Mouse (Mus musculus) stomach, embryonic 15.5 days (tissue): ENCODE data around the gene Ccdc36. TPM values are rescaled to one million over a fixed set of nuclear protein-coding genes. Genes with fewer than 3 reads are reported as not detected.

Source experiments
- ATAC-seq: fragments of 200-750 bp; cut with Nextera tagmentation; 2 replicates; pipeline ENCODE4 v1.8.0; 2017; ENCODE audit warnings: low read depth, moderate number of reproducible peaks, moderate TSS enrichment; ENCODE audit not compliant: insufficient read depth, low FRiP score
- H3K27ac ChIP-seq: fragments of 300-500 bp; sonication (generic); 2 replicates; pipeline ENCODE4 v1.5.1; 2015; ENCODE audit warnings: mild to moderate bottlenecking, inconsistent platforms
- H3K27me3 ChIP-seq: fragments of 300-500 bp; sonication (generic); replicated peaks from 2 replicates; pipeline ENCODE4 v1.6.1; 2015; ENCODE audit warnings: inconsistent platforms
- H3K36me3 ChIP-seq: fragments of 300-500 bp; sonication (generic); 2 replicates; pipeline ENCODE4 v1.6.1; 2015; ENCODE audit warnings: inconsistent platforms
- H3K4me1 ChIP-seq: fragments of 300-500 bp; sonication (generic); 2 replicates; pipeline ENCODE4 v1.6.1; 2015; ENCODE audit warnings: inconsistent platforms
- H3K4me2 ChIP-seq: fragments of 300-500 bp; sonication (generic); 2 replicates; pipeline ENCODE4 v1.6.1; 2015; ENCODE audit warnings: mild to moderate bottlenecking, inconsistent platforms
- H3K4me3 ChIP-seq: fragments of 300-500 bp; sonication (generic); replicated peaks from 2 replicates; pipeline ENCODE4 v1.5.1; 2015; ENCODE audit warnings: inconsistent platforms
- H3K9ac ChIP-seq: fragments of 300-500 bp; sonication (generic); 2 replicates; pipeline ENCODE4 v1.6.1; 2015; ENCODE audit warnings: inconsistent platforms
- H3K9me3 ChIP-seq: fragments of 300-500 bp; sonication (generic); 2 replicates; pipeline ENCODE4 v1.6.1; 2016; ENCODE audit warnings: inconsistent platforms
- WGBS: fragments of 180-500 bp; shearing (Covaris S2); methylation state at CpG from one replicate; pipeline ENCODE4 v1.1.7; 2015; 5-methylcytosine and 5-hydroxymethylcytosine counted together
- polyA plus RNA-seq: library from polyadenylated mRNA; unstranded; fragments of >200 nt; fragmentation: Nextera tagmentation; extraction: Ambion mirVana; gene quantifications from 2 replicates; pipeline ENCODE4 v1.2.1, GENCODE M21; 2015

The Ccdc36 gene
- polyA plus RNA-seq: 1.4 and 1.6 TPM in 2 replicates

DNA sequence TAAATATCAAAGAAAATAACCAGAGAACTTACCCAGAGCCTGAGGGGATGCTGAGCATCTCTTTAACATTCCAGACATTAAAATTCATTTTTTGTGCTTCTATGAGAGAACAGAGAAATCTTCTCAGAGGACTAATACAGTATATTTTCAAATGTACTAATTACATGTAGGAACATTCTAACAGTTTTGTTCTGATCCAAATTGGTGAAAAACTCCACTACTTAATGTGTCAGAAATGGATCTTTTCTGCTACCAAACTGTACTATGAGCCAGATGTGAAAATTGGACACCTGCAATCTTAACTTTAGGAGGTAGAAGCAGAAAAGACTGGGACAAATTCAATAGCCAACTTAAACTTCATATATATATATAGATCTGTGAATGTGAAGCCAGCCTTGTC lies at the start of gene Ccdc36:
TSS of gene Ccdc36 (minus strand) at position 101 of the 400 bp plus-strand sequence.
- Histone ChIP-seq H3K27me3 (no peaks in the 10 kb centered on the region), H3K4me1 (no peaks in the 10 kb centered on the region), H3K36me3 (no peaks in the 10 kb centered on the region), H3K9me3 (no peaks in the 10 kb centered on the region), H3K4me3 (no peak within 1 kb of the TSS), H3K4me2 (no peak within 1 kb of the TSS), H3K9ac (no peak within 1 kb of the TSS), H3K27ac (no peak within 1 kb of the TSS)
- ATAC-seq: no peak

DNA sequence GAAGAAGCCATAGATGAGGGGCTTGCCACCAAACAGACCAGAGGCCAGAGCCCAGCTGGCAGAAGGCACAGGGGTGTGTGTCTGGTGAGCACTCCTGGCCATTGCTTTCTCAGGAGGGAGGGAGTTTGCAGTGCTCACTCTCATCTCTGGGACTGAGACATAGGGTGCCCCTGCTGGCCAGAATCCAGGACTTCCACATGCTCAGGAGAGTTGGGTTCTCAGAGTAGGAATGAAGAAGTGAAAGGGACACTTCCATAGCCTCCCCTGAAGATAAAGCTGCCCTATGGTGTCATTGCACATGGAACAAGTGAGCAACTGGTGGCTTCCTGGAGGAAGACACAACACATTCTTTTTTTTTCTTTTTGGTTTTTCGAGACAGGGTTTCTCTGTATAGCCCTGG lies 46.2 kb upstream of the Ccdc36 start:
- Histone ChIP-seq H3K9ac (no peak overlapping the region), H3K36me3 (no peaks in the 10 kb centered on the region), H3K4me3 (no peak overlapping the region), H3K4me1 (peaks cover 7% of the 10 kb centered on the region; the same call in 1 of the 2 replicates), H3K27ac (no peak overlapping the region), H3K9me3 (no peaks in the 10 kb centered on the region), H3K4me2 (no peak overlapping the region), H3K27me3 (no peaks in the 10 kb centered on the region)
- 71% methylated on average over 1 of the region's 1 CpGs for WGBS
- no peak for ATAC-seq

DNA sequence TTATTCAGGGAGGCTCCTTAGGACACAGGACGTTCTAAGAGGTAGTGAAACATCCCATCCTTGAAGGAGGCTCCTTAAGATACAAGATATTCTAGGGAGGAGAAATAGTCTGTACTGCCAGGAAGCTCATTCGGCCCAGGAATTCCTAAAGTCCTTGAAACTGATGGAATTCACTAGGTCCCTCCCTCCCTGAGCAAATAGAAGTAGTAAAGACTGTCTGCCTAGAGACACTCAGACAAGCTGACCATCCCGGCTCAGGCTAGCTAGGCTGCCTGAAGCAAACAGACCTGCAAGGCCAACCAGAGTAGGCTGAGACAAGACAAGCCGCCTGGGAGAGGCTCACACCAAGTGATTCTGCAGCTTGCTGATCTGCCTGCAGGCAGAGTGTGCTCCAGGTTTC lies 41.6 kb upstream of the Ccdc36 start:
- Histone ChIP-seq H3K4me2 (no peak overlapping the region), H3K9ac (no peak overlapping the region), H3K4me1 (no peaks in the 10 kb centered on the region), H3K36me3 (peaks cover 16% of the 10 kb centered on the region), H3K9me3 (no peaks in the 10 kb centered on the region), H3K27me3 (no peaks in the 10 kb centered on the region), H3K27ac (no peak overlapping the region), H3K4me3 (no peak overlapping the region)
- WGBS: 51% methylated on average over 4 of the region's 4 CpGs
- no peak for ATAC-seq

DNA sequence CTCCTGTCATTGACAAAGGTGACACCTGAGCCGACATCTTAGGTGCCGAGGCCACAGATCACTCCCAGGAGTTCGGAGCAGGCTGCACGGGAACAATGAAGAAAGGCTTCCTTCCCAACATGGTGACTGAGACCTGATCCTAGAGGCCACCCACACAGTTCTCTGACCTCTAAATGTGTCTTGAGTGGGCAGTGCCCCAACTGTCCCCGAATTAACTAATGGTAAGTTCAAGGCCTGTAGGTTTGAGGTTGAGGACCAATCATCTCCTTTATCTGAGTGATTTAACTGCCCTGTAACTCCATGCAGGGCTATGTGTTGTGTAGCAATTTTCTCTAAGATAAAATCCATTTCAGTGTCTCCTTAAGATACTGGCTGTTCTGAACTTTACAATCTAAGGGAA lies 41.1 kb upstream of the Ccdc36 start:
- no peak for ATAC-seq
- Histone ChIP-seq H3K36me3 (peaks cover 20% of the 10 kb centered on the region), H3K4me2 (no peak overlapping the region), H3K27ac (no peak overlapping the region), H3K4me1 (no peaks in the 10 kb centered on the region), H3K9ac (no peak overlapping the region), H3K9me3 (no peaks in the 10 kb centered on the region), H3K27me3 (no peaks in the 10 kb centered on the region), H3K4me3 (no peak overlapping the region)
- 63% methylated on average over 5 of the region's 5 CpGs for WGBS

DNA sequence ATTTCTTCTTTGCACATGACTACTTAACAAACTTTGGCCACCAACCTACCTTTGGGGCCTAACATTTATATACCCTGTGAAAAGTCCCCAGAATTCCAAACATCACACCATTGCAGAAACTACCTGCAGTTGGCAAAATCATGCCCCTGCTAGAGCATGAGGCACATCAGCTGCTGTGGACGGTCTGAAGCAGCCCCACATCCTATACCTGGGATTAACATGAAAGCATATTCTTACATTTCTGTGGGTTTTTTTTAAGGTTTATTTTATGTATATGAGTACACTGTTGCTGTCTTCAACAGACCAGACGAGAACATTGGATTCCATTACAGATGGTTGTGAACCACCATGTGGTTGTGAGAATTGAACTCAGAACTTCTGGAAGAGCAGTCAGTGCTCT lies 37.9 kb upstream of the Ccdc36 start:
- H3K27ac ChIP-seq: no peak overlapping the region
- no peaks in the 10 kb centered on the region for H3K27me3 ChIP-seq
- no peaks in the 10 kb centered on the region for H3K9me3 ChIP-seq
- H3K4me3 ChIP-seq: no peak overlapping the region
- no peak overlapping the region for H3K9ac ChIP-seq
- H3K36me3 ChIP-seq: peaks cover 33% of the 10 kb centered on the region
- ATAC-seq: no peak
- peaks cover 24% of the 10 kb centered on the region for H3K4me1 ChIP-seq
- H3K4me2 ChIP-seq: no peak overlapping the region
- 88% methylated on average over 2 of the region's 2 CpGs for WGBS

DNA sequence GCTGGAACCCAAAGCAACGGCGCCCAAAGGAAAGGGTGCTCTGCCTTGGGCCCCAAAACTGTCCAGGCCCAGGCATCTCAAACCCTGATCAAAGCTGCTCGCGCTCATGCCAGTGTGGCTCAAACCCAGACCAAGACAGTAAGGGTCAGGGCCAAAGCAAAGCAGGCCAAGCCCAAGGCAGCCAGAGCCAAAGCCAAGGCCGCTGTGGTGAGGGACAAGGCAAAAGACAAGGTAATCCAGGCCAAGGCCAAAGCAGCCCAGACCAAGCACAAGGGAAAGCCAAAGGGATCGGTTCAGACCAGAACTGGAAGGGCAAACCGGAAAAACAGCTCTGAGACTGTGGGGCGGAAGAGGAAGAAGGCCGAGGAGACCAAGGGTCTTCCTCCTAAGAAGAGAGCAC lies 35.4 kb upstream of the Ccdc36 start:
- Histone ChIP-seq H3K27me3 (no peaks in the 10 kb centered on the region), H3K9me3 (no peaks in the 10 kb centered on the region), H3K27ac (no peak overlapping the region), H3K9ac (no peak overlapping the region), H3K4me3 (no peak overlapping the region), H3K4me1 (peaks cover 25% of the 10 kb centered on the region), H3K36me3 (peaks cover 33% of the 10 kb centered on the region), H3K4me2 (no peak overlapping the region)
- 94% methylated on average over 9 of the region's 9 CpGs for WGBS
- no peak for ATAC-seq

DNA sequence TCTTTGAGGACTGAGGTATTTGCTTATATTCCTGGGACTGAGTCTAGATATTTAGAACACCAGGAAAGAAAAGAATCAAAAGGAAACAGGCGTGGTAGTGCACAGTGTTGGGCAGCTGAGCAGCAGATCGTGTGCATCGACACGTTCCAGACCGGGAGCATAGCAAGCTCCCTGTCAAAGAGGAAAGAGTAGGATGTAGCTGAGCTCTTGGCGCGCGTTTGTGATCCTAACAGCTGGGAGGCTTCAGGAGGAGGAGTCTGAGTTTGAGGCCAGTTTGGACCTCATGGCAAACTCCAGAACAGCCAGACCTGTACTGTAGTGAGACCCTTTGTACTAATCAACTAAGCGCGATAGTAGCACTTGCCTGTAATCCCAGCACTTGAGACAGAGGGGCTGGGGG lies 33.9 kb upstream of the Ccdc36 start:
- 38% methylated on average over 10 of the region's 10 CpGs for WGBS
- Histone ChIP-seq H3K36me3 (peaks cover 33% of the 10 kb centered on the region), H3K4me1 (peaks cover 25% of the 10 kb centered on the region), H3K27ac (peak overlapping the region; percentile 97), H3K27me3 (no peaks in the 10 kb centered on the region), H3K4me2 (peak overlapping the region; percentile 83), H3K9ac (no peak overlapping the region), H3K9me3 (no peaks in the 10 kb centered on the region), H3K4me3 (peak overlapping the region; percentile 89)
- peak; percentile 55 for ATAC-seq

DNA sequence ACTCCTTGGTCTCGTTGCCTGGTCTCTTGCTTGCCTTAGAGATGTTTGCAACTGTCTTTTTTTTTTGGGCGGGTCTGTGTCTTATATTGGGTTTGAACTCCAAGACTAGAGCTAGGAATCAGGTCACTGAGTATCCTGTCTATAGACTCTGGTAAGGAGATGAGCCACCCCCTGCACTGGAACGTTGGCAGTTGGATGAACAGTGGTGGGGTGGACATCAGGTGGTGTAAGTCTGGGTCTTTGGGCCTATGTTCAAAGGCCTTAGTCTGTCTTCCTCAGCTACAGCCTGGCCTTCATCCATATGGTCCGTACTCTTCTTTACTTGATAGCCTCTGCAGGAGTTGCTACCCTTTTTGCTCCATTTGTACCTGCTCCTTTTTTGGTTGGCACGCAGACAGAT lies 33.4 kb upstream of the Ccdc36 start:
- Histone ChIP-seq H3K9ac (no peak overlapping the region), H3K27ac (peak overlapping the region; percentile 97)
- 73% methylated on average over 5 of the region's 5 CpGs for WGBS

DNA sequence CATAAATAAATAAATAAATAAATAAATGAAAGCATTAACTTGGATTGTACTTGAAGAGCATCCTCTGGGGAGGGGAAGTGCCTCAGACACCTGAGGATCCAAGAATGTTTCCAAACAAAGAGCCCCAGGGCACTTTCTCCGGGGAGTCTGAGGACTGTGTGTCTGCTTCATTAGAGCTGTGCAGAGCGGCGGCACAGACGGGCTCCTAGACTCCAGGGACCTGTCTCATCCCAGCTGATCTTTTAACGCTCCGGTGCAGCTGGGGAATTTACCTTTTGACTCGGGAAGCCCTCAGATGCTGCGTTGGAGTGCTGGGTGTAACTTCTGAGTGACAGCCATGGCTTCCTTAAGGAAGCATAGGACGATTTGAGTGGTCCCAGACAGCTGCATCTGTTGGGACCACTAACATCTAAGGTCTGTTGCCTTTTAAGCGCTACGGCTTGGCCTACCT lies 32.9 kb upstream of the Ccdc36 start, which contains the start of gene Klhdc8b:
TSS of gene Klhdc8b (minus strand) at position 401 of the 451 bp plus-strand sequence.
- 19% methylated on average over 11 of the region's 11 CpGs for whole genome bisulfite sequencing
- ATAC-seq: no peak
- peaks cover 30% of the 10 kb centered on the region for H3K36me3 ChIP-seq

More for the DNA sequence above, 33.4 kb upstream of the Ccdc36 start:
- H3K9me3 ChIP-seq: no peaks in the 10 kb centered on the region
- H3K4me2 ChIP-seq: peak overlapping the region; percentile 83
- H3K4me1 ChIP-seq: peaks cover 25% of the 10 kb centered on the region
- H3K36me3 ChIP-seq: peaks cover 33% of the 10 kb centered on the region
- no peak for ATAC-seq
- peak overlapping the region; percentile 89 for H3K4me3 ChIP-seq
- H3K27me3 ChIP-seq: no peaks in the 10 kb centered on the region

DNA sequence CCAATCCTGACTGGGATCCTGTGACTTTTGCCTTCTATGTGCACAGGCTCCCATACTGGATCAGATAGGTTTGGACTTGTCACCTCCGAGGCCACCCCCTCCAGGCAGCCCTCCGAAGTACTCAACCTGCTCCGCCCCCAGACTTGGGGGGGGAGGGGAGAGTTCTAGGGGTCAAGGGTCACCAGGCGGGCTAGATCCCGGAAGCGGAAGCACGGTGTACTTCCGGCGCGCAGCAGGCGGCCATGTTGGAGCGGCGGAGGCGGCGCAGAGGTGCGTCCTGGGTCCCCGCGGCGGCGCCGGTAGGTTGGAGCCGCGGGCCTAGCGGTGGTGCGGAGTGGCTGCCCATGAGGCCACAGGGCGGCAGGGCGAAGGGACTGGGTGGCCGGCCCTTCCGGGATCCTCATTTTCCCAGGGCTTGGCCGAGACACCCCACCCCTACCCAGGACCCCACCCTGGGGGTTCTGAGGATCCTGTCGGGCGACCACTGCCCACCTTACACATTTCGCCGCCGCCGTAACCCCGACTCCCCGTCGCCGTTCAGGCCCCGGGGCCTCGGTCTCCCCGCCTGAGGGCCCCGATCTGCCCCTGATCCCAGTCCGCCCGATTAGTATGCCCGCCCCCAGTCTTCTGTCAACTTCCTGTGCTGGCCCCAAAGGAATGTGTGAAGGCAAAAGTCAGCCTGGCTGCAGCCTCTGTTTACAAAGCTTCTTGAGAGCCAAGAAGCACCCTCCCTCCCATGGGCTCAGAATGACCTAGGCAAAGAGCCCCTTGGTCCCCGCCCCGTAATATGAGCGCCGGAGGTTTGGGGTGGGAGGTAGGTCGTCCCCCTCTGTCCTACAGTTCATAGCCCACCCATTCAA lies 32.3 kb upstream of the Ccdc36 start, which contains the start of gene Ccdc71:
TSS of gene Ccdc71 (plus strand) at position 209 of the 860 bp plus-strand sequence.
- Histone ChIP-seq H3K9me3 (no peaks in the 10 kb centered on the region), H3K27ac (peak within 1 kb of the TSS; percentile 97), H3K4me3 (peak within 1 kb of the TSS; percentile 89), H3K9ac (peak within 1 kb of the TSS; percentile 83), H3K4me1 (peaks cover 25% of the 10 kb centered on the region), H3K36me3 (peaks cover 24% of the 10 kb centered on the region), H3K4me2 (peak within 1 kb of the TSS; percentile 83), H3K27me3 (no peaks in the 10 kb centered on the region)
- ATAC-seq: peak; percentile 78
- under 1% methylated on average over 51 of the region's 52 CpGs for WGBS

More for the DNA sequence above, 32.9 kb upstream of the Ccdc36 start, which contains the start of gene Klhdc8b:
- Histone ChIP-seq H3K27ac (peak within 1 kb of the TSS; percentile 97), H3K4me2 (peak within 1 kb of the TSS; percentile 83), H3K4me1 (peaks cover 25% of the 10 kb centered on the region), H3K9ac (peak within 1 kb of the TSS; percentile 83), H3K9me3 (no peaks in the 10 kb centered on the region), H3K4me3 (peak within 1 kb of the TSS; percentile 89), H3K27me3 (no peaks in the 10 kb centered on the region)

DNA sequence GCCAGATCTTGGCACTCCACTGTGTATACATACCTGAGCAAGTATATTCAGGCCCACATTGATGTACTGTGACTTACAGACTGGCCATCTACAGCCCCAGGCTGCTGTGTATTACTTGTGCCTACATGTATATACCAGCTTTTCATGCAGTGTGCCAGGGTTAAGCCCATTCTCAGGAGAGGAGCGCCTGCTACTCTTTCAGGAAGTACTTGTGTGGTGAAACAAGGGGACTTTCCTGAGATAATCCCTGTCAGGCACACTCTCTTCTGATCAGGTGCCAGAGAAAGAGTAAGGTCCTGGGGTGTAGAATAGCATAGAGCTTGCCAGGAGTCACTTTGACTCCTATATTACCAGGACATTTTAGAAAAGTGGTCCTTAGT lies 31.6 kb upstream of the Ccdc36 start:
- H3K27me3 ChIP-seq: no peaks in the 10 kb centered on the region
- ATAC-seq: no peak
- WGBS: 90% methylated on average over 1 of the region's 1 CpGs
- no peaks in the 10 kb centered on the region for H3K9me3 ChIP-seq
- peak overlapping the region; percentile 89 for H3K4me3 ChIP-seq
- peak overlapping the region; percentile 83 for H3K4me2 ChIP-seq
- peaks cover 25% of the 10 kb centered on the region for H3K4me1 ChIP-seq
- no peak overlapping the region for H3K9ac ChIP-seq
- H3K27ac ChIP-seq: peak overlapping the region; percentile 97
- H3K36me3 ChIP-seq: peaks cover 18% of the 10 kb centered on the region

DNA sequence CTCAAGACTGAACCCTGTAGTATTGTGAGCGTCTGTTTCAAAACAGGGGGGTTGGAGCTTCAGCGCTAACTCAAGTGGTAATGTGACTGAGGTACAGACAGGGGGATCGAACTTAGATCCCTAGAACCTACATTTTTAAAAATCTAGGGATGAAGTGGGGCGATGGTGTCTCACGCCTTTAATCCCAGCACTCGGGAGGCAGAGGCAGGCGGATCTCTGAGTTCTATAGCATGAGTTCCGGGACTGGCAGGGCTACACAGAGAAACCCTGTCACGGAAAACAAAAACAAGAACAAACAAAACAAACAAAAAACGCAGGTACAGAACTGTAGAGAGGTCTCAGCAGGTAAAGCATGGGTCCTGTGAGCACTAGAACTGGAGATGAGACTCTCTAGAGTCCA lies 28.7 kb upstream of the Ccdc36 start:
- no peaks in the 10 kb centered on the region for H3K27me3 ChIP-seq
- H3K9ac ChIP-seq: no peak overlapping the region
- WGBS: 89% methylated on average over 10 of the region's 10 CpGs
- no peak overlapping the region for H3K4me3 ChIP-seq
- ATAC-seq: no peak
- H3K4me1 ChIP-seq: peaks cover 14% of the 10 kb centered on the region
- no peaks in the 10 kb centered on the region for H3K36me3 ChIP-seq
- no peak overlapping the region for H3K27ac ChIP-seq
- no peak overlapping the region for H3K4me2 ChIP-seq
- no peaks in the 10 kb centered on the region for H3K9me3 ChIP-seq
